Mouse (Mus musculus): ENCODE measurements at regions not wholly inside any gene's neighbourhood (a gene's known extent, or its start where the extent isn't known, plus 50 kb on each side); places are given as distances from the start of the nearest gene placed in this dataset.

- TF ChIP-seq ZNF384 (IDR thresholded peaks at IDR 0.05; ENCODE audit: low read depth, low read length) (no peak), ZC3H11A (IDR thresholded peaks at IDR 0.05; ENCODE audit: borderline replicate concordance, low read depth, low read length) (no peak), MAFK (IDR thresholded peaks at IDR 0.05; ENCODE audit: insufficient read depth, low read depth, low read length) (no peak)
Observed at GRCm38 (mm10) chr3:21973681-21974080, 102.8 kb upstream of the Tbl1xr1 start.

Measured in ES-E14 (cell line).